Mouse (Mus musculus) ovary, postnatal 14 days (tissue): ENCODE data around the gene Agpat3.
"Not testable (repeated sequence)": the region's sequence is repeated elsewhere in the genome, so short reads cannot be mapped to it uniquely, and the experiment has no call there.

ENCODE experiments used
- DNase-seq: peaks from one replicate; pipeline ENCODE4 v3.0.0; 2022; ENCODE audit warnings: low spot score

Gene Agpat3

GRCm38 (mm10) chr10:78360290-78360711 is 8.0 kb upstream of the Agpat3 start:
- DNase-seq: no peak

- DNase-seq: not testable (repeated sequence)
Measured at GRCm38 (mm10) chr10:78358999-78359398, 6.7 kb upstream of the Agpat3 start.

- no peak for DNase-seq
Measured at GRCm38 (mm10) chr10:78358266-78358665, 6.0 kb upstream of the Agpat3 start.

- DNase-seq: no peak
Measured at GRCm38 (mm10) chr10:78357742-78358141, 5.5 kb upstream of the Agpat3 start.

- DNase-seq: no peak
Measured at GRCm38 (mm10) chr10:78355931-78356593, 3.8 kb upstream of the Agpat3 start.

- DNase-seq: no peak
Measured at GRCm38 (mm10) chr10:78353196-78353595, 907 bp upstream of the Agpat3 start.

- DNase-seq: no peak
Measured at GRCm38 (mm10) chr10:78352666-78353030, 359 bp upstream of the Agpat3 start.

GRCm38 (mm10) chr10:78351564-78351886 is 764 bp downstream of the Agpat3 start:
- no peak for DNase-seq

GRCm38 (mm10) chr10:78350796-78351556 is 1.3 kb downstream of the Agpat3 start:
- DNase-seq: no peak

- DNase-seq: no peak
Measured at GRCm38 (mm10) chr10:78349464-78350165, 2.7 kb downstream of the Agpat3 start.

GRCm38 (mm10) chr10:78348211-78348610 is 4.1 kb downstream of the Agpat3 start:
- no peak for DNase-seq

- DNase-seq: no peak
Measured at GRCm38 (mm10) chr10:78347486-78347885, 4.8 kb downstream of the Agpat3 start.

GRCm38 (mm10) chr10:78345466-78345865 is 6.8 kb downstream of the Agpat3 start:
- no peak for DNase-seq

GRCm38 (mm10) chr10:78342091-78342490 is 10.2 kb downstream of the Agpat3 start:
- DNase-seq: no peak

- no peak for DNase-seq
Measured at GRCm38 (mm10) chr10:78338180-78338579, 14.1 kb downstream of the Agpat3 start.

- no peak for DNase-seq
Measured at GRCm38 (mm10) chr10:78334923-78335561, 17.2 kb downstream of the Agpat3 start.

- no peak for DNase-seq
Measured at GRCm38 (mm10) chr10:78331577-78331976, 20.7 kb downstream of the Agpat3 start.

GRCm38 (mm10) chr10:78329305-78329704 is 23.0 kb downstream of the Agpat3 start:
- DNase-seq: no peak

- no peak for DNase-seq
Measured at GRCm38 (mm10) chr10:78328011-78328575, 24.2 kb downstream of the Agpat3 start.

GRCm38 (mm10) chr10:78325916-78326647 is 26.2 kb downstream of the Agpat3 start:
- DNase-seq: no peak

- no peak for DNase-seq
Measured at GRCm38 (mm10) chr10:78324556-78325164, 27.6 kb downstream of the Agpat3 start.
